Mouse (Mus musculus): ENCODE results near the gene RPS10-NUDT3.

DNA sequence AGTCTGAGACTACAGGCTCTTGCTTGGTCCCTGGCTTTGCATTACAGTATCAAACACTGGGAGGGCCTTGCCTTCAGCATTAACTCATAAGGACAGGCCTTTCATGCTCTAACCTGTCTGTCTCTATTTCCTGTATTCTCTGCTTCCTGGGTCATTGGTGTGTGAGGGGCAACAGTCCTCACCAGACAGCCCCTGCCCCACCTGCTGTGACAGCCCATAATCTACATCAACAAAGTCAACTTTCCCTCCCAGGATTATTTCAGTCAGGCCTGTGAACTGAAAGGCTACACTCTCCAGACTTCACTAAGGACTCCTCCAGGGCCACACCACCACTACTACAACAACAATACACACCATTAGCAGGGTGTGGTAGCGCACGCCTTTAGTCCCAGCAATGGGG lies 32.0 kb downstream of the RPS10-NUDT3 start:
- TF ChIP-seq POLR2A (IDR thresholded peaks at IDR 0.05; ENCODE audit: control insufficient read depth, low read depth, low read length), result no peak
- TF ChIP-seq CTCF (IDR thresholded peaks at IDR 0.05; ENCODE audit: control insufficient read depth, insufficient read depth, insufficient replicate concordance, low read depth, low read length), result no peak

All from testis, adult 2 months (tissue).